Mouse (Mus musculus) granulocyte monocyte progenitor cell, adult 5-6 weeks (primary cell): ENCODE measurements around the gene Uggt2. TPM values are rescaled to one million over a fixed set of nuclear protein-coding genes. Genes with fewer than 3 reads are reported as not detected.
A peak's percentile ranks its signal among the peaks of the same experiment; 100 is the strongest.

Experiments
- ATAC-seq: replicated peaks from 2 replicates; pipeline ENCODE4 v1.8.0; 2016; ENCODE audit warnings: mild to moderate bottlenecking, moderate TSS enrichment, inconsistent platforms; ENCODE audit not compliant: poor library complexity, severe bottlenecking
- total RNA-seq, 2 experiments: library from RNA; stranded (forward) in 1 of 2; stranded (reverse) in 1 of 2; fragments of 200-712, 200-1000 nt in 1 of 2; fragments of >200 nt in 1 of 2; fragmentation: Nextera tagmentation in 1 of 2; gene quantifications; 2 replicates each; pipeline ENCODE4 v1.2.3; 2014 to 2017

Gene Uggt2
- total RNA-seq, 2 experiments from 2014 or later = 0.72 to 0.92 TPM

DNA sequence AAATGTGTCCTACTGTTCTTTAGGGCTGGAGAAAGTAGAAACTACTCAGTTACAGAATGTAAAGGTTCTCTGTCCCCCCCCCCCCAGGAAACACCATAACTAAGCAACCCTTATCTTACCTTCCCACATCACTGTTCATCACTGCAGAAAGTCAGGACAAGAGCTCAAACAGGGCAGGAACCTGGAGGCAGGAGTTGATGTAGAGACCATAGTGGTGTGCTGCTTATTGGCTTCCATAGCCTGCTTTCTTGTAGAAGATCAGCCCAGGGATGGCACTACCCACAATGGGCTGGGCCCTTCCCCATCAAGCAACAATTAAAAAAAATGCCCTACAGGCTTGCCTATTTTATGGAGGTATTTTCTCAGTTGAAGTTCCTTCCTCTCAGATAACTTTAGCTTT lies 115.8 kb downstream of the Uggt2 start:
- ATAC-seq = no peak

DNA sequence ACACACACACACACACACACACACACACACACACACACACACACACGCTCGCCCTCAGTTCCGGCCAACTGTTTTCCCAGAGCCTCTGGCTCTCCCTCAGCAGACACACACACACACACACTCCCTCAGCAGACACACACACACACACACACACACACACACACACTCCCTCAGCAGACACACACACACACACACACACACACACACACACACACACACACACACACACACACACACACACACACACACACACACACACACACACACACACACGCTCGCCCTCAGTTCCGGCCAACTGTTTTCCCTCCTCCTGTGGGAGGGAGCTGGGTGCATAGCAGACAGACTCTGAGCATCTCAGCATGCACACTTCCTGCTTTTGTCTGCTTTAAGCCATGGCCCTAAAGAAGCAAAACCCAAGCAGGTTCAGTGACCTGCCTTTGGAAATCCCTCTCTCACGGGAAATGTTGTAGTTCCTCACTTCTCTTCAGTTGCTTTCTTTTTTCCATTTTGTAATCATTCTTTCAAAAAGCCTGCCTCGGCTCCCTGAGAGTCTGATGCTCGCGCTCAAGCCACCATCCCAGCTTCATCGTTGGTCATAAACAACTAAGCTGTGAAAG lies 116.7 kb downstream of the Uggt2 start:
- peak; percentile 88 for ATAC-seq

DNA sequence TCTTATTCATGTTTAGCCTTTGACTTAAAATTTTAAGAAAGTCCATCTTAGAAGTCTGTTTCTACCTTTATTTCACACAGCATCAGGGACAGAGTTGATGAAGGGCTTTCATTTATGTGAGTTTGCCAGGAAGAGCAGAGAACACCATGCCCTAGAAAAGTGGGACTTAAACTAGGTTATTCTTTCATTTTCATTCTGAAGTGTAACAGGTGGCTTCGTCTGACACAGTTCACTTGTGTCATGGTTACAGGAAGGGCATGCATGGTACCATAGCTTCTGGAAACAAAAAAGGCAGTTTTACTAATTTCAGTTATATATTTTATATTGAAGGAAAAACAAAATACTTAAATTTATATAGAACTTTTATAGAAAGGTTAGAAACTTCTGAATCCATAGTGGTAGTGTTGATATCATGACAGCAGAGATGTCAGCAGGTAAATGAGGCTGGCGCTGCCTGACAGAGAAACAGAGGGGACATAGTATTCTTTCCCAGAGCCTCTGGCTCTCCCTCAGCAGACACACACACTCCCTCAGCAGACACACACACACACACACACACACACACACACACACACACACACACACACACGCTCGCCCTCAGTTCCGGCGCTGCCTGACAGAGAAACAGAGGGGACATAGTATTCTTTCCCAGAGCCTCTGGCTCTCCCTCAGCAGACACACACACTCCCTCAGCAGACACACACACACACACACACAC lies 117.4 kb downstream of the Uggt2 start:
- peak; percentile 20; the same call in 1 of the 2 replicates for ATAC-seq

DNA sequence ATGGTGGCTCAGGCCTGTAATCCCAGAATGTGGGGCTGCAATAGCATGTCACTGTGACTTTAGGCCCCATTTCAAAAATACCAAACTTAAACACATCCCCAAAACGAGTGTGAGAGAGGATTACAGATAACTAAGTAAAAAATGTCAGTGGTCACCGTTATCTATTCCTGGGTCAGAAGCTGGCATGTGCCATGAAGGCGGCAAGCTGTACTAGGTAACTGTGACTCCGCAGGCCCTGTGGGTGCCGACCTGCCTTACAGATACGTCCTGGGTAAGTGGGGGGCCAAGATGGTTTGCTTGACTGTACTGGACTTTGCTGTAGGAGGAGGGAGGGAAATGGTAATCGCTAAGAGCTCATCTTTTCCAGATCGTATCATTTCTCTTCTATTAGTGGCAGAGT lies 118.3 kb downstream of the Uggt2 start:
- ATAC-seq = no peak

DNA sequence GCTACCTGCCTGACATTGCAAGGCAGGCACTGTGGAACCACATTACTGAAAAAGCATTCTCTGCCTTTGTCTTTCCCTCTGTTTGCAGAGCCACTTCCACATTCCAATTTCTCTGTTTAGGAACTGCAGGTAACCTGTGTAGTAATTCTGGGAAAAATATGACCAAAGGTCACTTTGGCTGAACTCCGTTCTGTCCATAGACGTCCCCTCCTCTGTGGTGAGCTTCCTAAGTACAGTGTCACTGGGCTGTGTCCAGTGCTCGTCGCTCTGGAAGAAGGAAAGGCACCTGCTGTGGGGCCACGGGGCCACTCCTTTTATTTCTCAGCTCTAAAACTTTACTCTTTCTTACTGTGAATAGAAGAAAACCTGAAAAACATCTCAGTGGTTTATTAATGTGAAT lies 118.9 kb downstream of the Uggt2 start:
- no peak for ATAC-seq

DNA sequence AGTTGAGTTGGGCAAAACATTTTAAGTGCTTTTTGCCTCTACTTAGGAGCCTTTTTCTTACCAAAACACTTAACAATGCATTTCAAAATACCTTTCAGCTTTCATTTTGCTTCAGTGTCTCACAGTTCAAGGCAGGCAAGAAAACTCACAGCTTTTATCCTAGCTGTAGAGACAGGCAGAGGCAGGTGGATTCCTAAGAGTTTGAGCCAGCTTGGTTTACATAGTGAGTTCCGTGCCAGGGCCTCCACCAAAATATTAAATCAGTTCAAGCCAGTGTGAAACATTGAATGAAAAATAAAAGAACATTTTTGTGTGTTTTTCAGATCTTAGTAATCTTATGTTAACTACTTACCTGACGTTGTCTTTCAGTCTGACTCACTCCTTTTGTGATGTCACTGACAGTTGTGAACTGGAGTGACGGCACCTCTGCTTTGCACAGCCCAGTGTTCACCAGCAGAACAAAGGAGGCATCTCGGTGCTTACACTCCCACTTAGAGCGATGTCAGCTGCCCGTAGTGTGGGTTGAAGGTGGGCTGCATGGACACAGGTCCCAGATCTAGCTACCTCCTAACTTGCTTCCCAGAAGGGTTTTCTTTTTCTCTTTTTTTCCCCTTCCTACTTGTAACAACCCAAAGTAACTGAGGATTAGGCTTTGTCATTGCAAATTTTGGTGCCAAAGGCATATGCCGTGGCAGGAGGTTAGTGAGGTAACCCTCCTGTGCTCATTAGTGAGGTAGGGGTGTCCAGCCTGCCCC lies 119.5 kb downstream of the Uggt2 start:
- no peak for ATAC-seq

DNA sequence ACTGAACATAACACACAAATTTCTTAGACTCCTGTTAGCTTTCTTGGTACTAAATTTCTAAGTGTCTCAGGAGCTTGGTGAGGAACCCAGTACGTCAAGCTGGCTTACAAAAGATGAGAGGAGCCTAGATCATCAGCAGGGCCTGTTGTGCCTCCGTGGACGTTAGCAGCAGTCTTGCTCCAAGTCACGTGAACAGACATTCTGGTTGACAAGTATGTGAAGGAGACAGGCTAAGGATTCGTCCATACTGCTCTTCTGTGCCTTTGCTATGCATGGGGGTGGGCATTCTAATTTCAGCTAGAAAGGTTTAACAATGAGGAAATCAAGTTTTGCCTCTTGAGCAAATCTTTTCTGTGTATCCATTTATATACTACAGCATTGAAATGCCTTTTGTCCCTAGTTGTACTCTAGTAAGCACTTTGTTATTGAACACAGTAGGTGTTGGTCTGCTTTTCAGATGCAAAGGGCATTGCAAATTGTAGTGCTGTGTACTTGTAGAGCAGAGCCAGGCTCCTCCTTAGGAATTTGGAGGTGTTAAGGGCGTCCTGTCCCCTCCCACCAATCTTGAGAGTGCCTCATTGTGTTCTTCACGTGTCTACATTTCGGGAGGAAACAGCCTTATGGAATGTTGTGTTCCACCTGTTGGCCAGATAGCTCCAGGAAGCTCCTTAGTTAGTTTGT lies 122.0 kb downstream of the Uggt2 start:
- no peak for ATAC-seq

DNA sequence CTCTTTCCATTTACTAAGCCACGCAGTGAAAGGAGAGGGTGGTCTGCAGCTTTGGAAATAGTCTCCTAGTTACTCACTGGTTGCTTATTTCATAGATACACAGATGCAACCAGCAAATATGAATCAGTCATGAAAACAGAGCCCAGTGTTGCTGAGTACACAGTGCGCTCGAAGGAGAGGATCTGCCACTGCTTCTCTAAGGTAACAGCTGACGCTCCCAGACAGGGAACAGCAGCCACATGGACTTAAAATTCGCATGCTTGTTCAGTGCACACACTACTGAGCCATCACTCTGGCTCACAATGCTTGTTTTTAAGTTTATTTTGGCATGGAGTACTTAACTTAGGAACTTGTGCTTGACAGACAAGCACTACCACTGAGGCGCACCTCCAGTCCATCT lies 127.0 kb downstream of the Uggt2 start:
- ATAC-seq = no peak

DNA sequence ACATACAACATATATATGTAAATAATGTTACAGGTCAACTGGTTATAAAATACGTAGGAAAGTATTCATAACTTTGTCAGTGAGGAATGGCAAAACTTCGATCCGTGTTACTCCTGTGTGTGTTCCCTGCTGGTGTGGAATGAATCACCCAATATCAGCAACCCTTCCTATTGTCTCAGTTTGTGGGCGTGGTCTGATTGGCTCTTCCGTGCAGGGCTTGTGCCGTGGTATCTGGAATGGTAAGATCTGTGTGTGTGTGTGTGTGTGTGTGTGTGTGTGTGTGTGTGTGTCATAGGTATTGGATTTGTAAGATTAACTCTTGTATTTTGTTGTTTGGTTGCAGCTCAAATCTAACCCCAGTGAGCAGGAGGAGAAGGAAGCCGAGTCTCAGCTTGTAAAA lies 131.6 kb downstream of the Uggt2 start:
- no peak for ATAC-seq

DNA sequence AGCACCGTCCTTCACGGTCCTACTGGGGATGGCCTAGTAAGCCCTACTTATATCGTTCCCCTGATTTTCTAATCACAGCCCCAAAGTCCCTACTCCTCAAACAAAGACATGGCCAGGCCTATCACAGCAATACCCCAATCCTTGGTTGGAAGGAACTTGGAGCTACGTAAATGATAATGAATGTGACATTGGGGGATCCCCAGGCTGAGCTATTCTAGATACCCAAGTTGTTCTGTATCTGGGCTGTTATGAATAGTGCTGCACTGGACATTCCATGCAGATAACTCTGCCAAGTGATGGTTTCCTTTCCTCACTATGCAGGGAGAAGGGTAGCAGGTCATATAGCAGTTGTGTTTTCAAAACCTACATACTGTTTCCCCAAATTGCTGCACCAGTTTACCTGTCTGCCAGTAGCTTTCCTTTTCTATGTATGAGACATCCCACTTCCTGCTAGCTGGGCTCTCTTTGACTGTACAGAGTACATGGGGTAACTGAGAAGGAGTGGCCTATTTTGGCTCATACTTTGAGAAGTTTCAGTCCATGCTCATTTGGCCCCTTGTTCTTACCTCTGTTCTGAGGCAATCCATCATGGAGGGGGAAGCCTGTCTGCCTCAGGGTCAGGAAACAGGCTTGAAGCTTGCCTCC lies 133.8 kb downstream of the Uggt2 start:
- ATAC-seq = no peak

DNA sequence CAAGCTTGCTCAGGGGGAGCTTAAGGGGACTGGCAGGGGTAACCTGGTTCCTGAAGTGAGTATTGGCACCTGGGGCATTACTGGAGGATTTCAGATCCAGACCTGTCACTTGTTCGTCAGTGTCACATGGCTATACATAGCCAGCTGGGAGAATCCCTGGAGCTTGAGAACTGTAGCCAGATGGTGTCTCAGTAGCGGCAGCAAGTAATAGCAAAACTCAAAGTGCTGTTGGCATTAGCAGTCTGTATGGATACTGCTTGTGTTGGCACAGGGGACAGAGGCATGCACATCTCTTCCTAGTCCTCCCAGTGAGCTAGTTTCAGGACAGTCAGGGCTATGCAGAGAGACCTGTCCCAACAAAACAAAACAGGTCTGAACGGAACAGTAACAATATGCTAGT lies 141.2 kb downstream of the Uggt2 start:
- ATAC-seq = no peak

DNA sequence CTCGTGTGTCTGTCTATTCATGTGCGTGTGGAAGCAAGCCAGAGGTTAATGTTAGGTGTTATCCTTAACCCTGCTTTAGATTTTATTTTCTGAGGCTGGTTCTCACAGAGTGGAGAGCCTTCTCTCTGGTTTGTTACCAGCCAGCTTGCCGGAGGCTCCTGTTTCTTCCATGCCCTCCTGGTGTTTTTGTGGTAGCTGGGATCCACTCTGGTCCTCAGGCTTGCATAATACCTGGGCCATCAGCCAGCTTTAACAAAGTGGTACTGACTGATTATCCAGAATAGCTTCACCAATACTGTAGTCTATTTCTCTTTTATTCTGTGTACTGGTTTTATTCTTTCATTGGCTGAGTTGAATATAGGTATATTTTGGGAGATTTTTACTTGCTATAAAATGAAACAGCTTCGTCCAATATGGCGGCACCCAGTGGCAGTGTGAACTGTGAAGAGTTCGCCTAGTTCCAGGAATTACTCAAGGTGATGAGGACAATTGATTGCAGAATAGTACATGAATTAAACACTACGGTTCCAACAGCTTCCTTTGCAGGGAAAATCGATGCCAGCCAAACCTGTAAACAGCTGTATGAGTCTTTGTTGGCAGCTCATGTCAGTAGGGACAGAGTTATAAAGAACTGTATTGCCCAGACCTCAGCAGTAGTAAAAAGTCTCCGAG lies 147.2 kb downstream of the Uggt2 start:
- ATAC-seq = no peak

DNA sequence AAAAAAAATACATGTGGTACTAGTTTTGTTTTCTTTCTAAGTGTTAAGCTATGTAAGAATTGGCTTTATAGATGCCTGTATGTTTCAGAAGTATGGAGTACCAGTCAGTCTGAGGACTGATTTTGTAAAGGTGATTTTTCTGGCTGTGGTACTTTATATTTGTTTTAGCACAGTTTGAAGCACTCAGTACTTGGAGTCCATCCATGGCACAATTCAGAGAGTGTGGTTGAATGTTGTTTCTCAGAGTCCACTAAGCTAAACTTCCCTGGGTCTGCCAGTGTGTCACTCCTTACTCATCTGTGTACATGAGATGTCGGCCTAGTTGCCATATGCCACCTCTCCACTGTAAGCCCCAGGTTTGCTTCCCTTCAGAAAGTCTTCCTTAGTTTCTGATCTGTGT lies 150.4 kb downstream of the Uggt2 start:
- no peak for ATAC-seq

DNA sequence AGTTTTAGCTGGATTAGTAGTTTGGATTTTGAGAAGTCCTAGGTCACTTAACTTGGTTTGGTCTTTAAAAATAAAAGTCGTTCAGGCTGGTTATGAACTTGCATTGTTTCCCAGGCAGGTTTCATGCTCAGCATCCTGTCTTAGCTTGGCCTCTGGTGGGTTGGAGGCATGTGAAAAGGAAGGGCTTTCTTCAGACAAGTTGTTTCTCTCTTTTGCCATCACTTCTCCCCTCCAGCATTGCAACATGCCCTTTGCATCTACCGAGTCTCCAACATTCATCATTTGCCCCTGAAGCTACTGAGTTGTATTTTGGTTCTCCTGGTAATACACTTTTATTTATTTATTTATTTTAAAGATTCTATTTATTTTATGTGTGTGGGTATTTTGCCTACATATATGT lies 154.5 kb downstream of the Uggt2 start:
- ATAC-seq = peak; percentile 62

DNA sequence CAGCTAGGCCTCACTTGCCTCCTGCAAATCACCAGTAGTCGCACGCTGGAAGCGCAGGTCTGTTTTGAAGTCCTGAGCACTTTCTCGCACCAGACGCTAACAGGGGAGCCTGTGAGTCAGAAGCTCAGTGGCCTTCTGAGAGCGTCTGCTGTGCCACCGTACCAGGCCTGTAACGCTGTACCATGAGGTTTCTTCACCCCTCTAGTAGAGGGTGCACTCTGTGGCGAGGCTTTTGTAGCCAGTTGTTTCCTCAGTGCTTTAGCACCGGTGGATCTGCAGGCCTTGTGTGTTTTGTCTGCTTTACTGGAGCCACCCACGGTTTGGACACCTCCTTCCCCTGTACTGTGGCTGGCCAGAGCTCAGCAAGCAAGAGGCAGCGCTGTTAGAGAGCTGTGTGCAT lies 157.2 kb downstream of the Uggt2 start:
- ATAC-seq = no peak

DNA sequence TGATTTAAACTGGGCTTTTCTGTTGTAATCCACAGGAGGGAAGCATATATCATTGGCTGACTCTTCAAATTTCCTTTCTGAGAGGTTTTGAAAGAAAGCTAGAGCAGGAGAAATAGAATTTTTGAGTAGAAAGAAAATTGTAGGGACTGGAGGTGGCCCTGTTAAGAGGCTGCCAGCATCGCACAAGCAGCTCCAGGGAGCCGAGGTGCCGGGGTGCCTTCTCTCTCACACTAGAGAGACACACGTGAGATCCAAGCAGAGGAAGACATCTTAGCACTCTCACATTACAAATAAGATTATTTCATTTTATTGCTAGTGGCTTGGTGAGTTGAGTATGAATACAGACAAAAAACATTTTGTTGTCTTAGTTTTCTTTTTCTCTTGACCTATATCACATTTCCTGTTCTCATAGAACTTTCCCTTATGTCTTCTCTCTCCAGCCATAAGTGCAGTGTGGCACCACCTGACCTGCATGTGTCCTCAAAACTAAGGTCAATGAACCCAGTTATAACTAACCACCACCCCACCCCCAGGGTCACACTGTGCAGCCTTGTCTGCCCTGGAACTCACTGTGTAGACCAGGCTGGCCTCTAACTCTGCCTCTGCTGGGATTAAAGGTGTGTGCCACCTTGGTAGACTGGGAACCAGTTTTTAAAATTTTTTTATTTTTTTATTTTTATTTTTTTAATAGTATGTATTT lies 158.3 kb downstream of the Uggt2 start:
- ATAC-seq = no peak

DNA sequence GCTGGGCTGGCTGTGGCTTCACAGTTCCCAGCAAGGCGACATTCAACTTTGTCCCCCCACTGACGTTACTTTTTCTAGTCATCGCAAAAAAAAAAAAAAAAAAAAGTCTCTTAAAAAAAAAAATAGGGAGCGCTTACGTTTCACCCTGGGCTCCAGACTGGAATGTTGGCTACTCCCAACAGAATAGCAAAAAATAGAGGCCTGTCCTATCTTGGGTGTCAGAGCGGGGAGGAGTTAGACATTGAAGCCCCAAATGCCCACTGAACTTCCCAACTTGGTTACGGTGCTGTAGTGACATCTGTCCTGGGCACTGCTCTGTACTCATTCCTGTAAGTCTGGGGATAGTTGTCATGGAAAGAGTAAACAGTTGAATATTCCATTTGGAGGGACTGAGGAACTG lies 160.7 kb downstream of the Uggt2 start:
- peak; percentile 33 for ATAC-seq

DNA sequence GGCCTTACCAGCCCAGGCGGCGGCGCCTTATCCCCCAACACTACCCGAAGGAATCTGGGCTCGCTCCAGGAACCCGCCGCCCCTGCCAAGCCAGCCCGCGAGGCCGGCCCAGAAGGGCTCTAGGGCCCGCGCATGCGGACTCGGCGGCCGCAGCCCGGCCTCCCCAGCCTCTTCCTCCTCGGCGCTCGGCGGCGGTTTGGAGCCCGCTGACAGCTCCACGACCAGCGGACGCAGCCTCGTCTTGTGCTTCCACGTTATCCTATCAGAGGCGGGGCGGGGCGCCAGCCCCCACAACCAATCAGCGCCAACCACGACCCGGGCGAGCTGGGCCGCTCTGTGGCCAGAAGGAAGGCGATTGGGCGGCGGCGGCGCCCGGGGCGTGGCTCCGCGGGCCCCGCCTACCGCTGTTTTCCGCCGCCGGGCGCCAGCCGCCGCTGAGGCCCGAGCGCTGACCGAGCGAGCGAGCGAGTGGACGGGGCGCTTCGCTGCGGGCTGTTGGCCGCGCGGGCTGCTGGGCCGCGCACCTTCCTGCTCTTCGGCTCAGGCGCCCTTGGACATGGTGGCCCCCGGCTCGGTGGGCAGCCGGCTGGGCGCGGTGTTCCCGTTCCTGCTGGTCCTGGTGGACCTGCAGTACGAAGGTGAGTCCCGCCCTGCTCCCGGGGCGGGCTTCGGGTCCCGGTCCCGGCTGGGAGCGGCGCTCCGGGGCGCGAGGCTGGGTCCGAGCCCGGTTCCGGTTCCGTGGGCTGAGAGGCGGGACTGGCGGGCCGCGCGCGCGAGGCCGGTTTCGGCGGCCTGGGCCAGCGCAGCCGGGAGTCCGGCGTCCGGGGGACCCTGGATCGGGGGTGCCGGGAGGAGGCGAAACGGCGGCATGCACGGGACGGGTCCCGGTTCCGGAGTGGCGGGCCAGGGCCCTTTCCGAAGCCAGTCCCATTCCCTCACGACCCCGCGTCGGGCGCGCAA lies 161.4 kb downstream of the Uggt2 start, which contains the start of gene Dnajc3:
Gene Dnajc3, plus strand, starts transcription at position 444 of the 960 bp plus-strand sequence.
- peak; percentile 91 for ATAC-seq
